Mouse (Mus musculus): ENCODE measurements around the gene Sytl2. TPM values are rescaled to one million over a fixed set of nuclear protein-coding genes. Genes with fewer than 3 reads are reported as not detected.

The Sytl2 gene
- total RNA-seq, 1 experiment: 2.7 TPM

DNA sequence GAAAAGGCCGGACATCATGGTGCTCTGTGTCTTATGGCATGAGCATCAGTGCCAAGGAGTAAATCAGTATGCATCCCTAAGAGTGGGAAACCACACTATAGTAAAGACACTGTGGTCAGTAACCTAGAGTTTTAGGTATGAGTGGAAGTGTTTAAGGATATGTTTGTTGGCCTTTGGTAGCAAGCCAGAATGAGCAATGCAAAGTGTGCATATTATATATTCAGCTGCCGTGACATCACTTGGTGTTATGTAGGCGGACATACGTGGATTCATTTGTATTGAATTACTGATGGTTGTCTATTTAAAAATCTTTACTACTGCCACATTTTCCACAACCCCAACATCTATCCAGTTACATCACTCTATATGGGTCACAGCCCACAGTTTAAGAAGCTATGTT, 23.1 kb downstream of the Sytl2 start:
- DNase-seq (ENCODE audit: low read depth, low spot score): no peak
- H3K4me3 ChIP-seq (ENCODE audit: insufficient read depth in 1 of 2, low read depth in 1 of 2, low read length in 2 of 2, poor library complexity in 1 of 2, severe bottlenecking in 1 of 2): no peak overlapping the region
- H3K27ac ChIP-seq (ENCODE audit: insufficient read depth, low read depth, low read length, poor library complexity, severe bottlenecking): no peak overlapping the region
- no peaks in the 10 kb centered on the region for H3K4me1 ChIP-seq (ENCODE audit: control insufficient read depth in 2 of 2, insufficient read depth in 2 of 2, low read length in 2 of 2, poor library complexity in 1 of 2)
- no peaks in the 10 kb centered on the region for H3K9me3 ChIP-seq (ENCODE audit: control insufficient read depth, insufficient read depth, low read depth, low read length)
- no peak overlapping the region for H3K9ac ChIP-seq (ENCODE audit: insufficient read depth, low read depth, low read length, poor library complexity, severe bottlenecking)
- in situ Hi-C loops (cut with MboI; ENCODE audit: low sequenced_read_pairs in 2 of 2, unreplicated experiment in 2 of 2): no loop called here
- no peaks in the 10 kb centered on the region for H3K36me3 ChIP-seq (ENCODE audit: control insufficient read depth, insufficient read depth, low read length, poor library complexity, severe bottlenecking)
- no peak for TF ChIP-seq MAFK (IDR thresholded peaks at IDR 0.05; ENCODE audit: insufficient read depth, low read depth, low read length)
- no peak for TF ChIP-seq ZNF384 (IDR thresholded peaks at IDR 0.05; ENCODE audit: low read depth, low read length)
- no peak for TF ChIP-seq ZC3H11A (IDR thresholded peaks at IDR 0.05; ENCODE audit: borderline replicate concordance, low read depth, low read length)
- TF ChIP-seq HCFC1 (IDR thresholded peaks at IDR 0.05; ENCODE audit: borderline replicate concordance, insufficient read depth, low read length): no peak
- no peak for TF ChIP-seq CHD2 (IDR thresholded peaks at IDR 0.05; ENCODE audit: low read depth, low read length)

DNA sequence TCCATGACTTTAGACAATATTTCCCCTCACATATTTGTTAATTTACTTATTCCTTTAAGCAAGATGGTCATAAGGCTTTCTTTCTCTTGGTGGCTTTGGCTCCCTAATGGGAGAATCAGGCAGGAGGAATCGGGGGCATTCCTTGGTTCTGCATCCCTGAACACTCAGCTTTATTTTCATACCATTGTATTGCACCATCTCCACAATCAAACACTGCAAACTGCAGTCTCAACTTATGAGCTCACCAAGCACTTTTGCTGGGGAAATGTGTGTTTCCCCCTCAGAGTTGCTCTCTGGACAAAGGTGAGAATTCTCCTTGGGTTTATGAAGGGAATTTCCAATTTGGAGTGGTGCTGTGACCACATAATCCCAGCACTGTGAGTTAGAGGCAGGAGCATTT, 28.1 kb downstream of the Sytl2 start:
- Histone ChIP-seq H3K4me3 (ENCODE audit: insufficient read depth in 1 of 2, low read depth in 1 of 2, low read length in 2 of 2, poor library complexity in 1 of 2, severe bottlenecking in 1 of 2) (no peak overlapping the region), H3K9me3 (ENCODE audit: control insufficient read depth, insufficient read depth, low read depth, low read length) (no peaks in the 10 kb centered on the region), H3K9ac (ENCODE audit: insufficient read depth, low read depth, low read length, poor library complexity, severe bottlenecking) (no peak overlapping the region), H3K4me1 (ENCODE audit: control insufficient read depth in 2 of 2, insufficient read depth in 2 of 2, low read length in 2 of 2, poor library complexity in 1 of 2) (no peaks in the 10 kb centered on the region), H3K27ac (ENCODE audit: insufficient read depth, low read depth, low read length, poor library complexity, severe bottlenecking) (no peak overlapping the region), H3K36me3 (ENCODE audit: control insufficient read depth, insufficient read depth, low read length, poor library complexity, severe bottlenecking) (no peaks in the 10 kb centered on the region)
- DNase-seq (ENCODE audit: low read depth, low spot score): no peak
- no peak for TF ChIP-seq ZNF384 (IDR thresholded peaks at IDR 0.05; ENCODE audit: low read depth, low read length)
- TF ChIP-seq MAFK (IDR thresholded peaks at IDR 0.05; ENCODE audit: insufficient read depth, low read depth, low read length): no peak
- TF ChIP-seq CHD2 (IDR thresholded peaks at IDR 0.05; ENCODE audit: low read depth, low read length): no peak
- no peak for TF ChIP-seq HCFC1 (IDR thresholded peaks at IDR 0.05; ENCODE audit: borderline replicate concordance, insufficient read depth, low read length)
- TF ChIP-seq ZC3H11A (IDR thresholded peaks at IDR 0.05; ENCODE audit: borderline replicate concordance, low read depth, low read length): no peak
- in situ Hi-C loops (cut with MboI; ENCODE audit: low sequenced_read_pairs in 2 of 2, unreplicated experiment in 2 of 2): no loop called here

DNA sequence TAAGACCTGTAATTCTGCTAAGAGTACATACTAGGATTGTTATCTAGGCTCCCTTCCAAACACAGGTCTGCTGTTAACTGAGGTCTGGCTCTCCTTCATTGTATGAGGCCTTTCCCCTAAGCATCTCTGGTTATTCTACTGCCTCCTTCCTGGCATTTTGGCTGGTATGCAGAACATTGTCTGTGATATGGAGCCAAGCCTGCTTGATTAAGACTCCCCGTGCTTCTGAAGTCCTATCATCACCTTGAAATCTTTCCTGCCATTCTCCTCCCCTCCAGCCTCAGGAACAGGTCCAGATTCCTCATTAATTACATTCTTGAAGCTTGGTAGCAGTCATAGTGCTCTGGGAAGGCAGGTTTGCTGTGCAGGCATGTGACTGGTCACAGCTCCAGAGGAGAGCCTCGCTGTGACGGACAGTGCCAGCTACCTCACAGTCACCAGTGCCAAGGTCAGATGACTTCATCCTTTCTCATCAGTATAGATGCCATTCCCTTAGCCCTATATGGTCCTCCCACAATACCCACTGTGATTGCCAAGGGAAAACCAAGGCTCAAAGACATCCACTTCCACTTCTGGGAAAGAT, 30.5 kb downstream of the Sytl2 start:
- no peak for DNase-seq (ENCODE audit: low read depth, low spot score)
- in situ Hi-C loops (cut with MboI; ENCODE audit: low sequenced_read_pairs in 2 of 2, unreplicated experiment in 2 of 2): no loop called here
- Histone ChIP-seq H3K9me3 (ENCODE audit: control insufficient read depth, insufficient read depth, low read depth, low read length) (no peaks in the 10 kb centered on the region), H3K4me1 (ENCODE audit: control insufficient read depth in 2 of 2, insufficient read depth in 2 of 2, low read length in 2 of 2, poor library complexity in 1 of 2) (no peaks in the 10 kb centered on the region), H3K4me3 (ENCODE audit: insufficient read depth in 1 of 2, low read depth in 1 of 2, low read length in 2 of 2, poor library complexity in 1 of 2, severe bottlenecking in 1 of 2) (no peak overlapping the region), H3K9ac (ENCODE audit: insufficient read depth, low read depth, low read length, poor library complexity, severe bottlenecking) (no peak overlapping the region), H3K36me3 (ENCODE audit: control insufficient read depth, insufficient read depth, low read length, poor library complexity, severe bottlenecking) (no peaks in the 10 kb centered on the region), H3K27ac (ENCODE audit: insufficient read depth, low read depth, low read length, poor library complexity, severe bottlenecking) (no peak overlapping the region)
- no peak for TF ChIP-seq HCFC1 (IDR thresholded peaks at IDR 0.05; ENCODE audit: borderline replicate concordance, insufficient read depth, low read length)
- no peak for TF ChIP-seq ZNF384 (IDR thresholded peaks at IDR 0.05; ENCODE audit: low read depth, low read length)
- TF ChIP-seq MAFK (IDR thresholded peaks at IDR 0.05; ENCODE audit: insufficient read depth, low read depth, low read length): no peak
- no peak for TF ChIP-seq ZC3H11A (IDR thresholded peaks at IDR 0.05; ENCODE audit: borderline replicate concordance, low read depth, low read length)
- no peak for TF ChIP-seq CHD2 (IDR thresholded peaks at IDR 0.05; ENCODE audit: low read depth, low read length)

DNA sequence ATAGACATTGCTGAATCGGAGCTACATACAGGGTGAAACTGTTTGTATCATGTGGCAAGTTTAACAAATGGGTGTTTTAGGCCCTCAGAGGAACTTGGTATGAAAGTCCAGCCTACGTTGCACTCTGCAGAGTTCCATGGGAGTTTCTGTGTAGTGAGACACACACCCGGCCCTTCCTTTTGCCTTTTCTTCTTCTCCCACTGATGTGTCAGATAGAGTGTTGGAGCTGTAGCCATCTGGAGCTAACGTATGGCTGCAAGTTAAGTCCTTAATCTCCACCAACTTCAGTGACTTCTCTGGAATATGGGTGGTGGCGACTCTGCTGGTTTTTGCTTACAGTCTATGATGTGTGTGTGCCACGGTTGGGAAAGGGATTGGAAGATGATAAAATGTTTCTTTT, 32.3 kb downstream of the Sytl2 start:
- in situ Hi-C loops (cut with MboI; ENCODE audit: low sequenced_read_pairs in 2 of 2, unreplicated experiment in 2 of 2): no loop called here
- H3K4me3 ChIP-seq (ENCODE audit: insufficient read depth in 1 of 2, low read depth in 1 of 2, low read length in 2 of 2, poor library complexity in 1 of 2, severe bottlenecking in 1 of 2): no peak overlapping the region
- no peak overlapping the region for H3K27ac ChIP-seq (ENCODE audit: insufficient read depth, low read depth, low read length, poor library complexity, severe bottlenecking)
- no peak for DNase-seq (ENCODE audit: low read depth, low spot score)
- TF ChIP-seq ZC3H11A (IDR thresholded peaks at IDR 0.05; ENCODE audit: borderline replicate concordance, low read depth, low read length) (no peak), MAFK (IDR thresholded peaks at IDR 0.05; ENCODE audit: insufficient read depth, low read depth, low read length) (no peak), HCFC1 (IDR thresholded peaks at IDR 0.05; ENCODE audit: borderline replicate concordance, insufficient read depth, low read length) (no peak)
- no peaks in the 10 kb centered on the region for H3K4me1 ChIP-seq (ENCODE audit: control insufficient read depth in 2 of 2, insufficient read depth in 2 of 2, low read length in 2 of 2, poor library complexity in 1 of 2)
- no peaks in the 10 kb centered on the region for H3K9me3 ChIP-seq (ENCODE audit: control insufficient read depth, insufficient read depth, low read depth, low read length)
- no peaks in the 10 kb centered on the region for H3K36me3 ChIP-seq (ENCODE audit: control insufficient read depth, insufficient read depth, low read length, poor library complexity, severe bottlenecking)
- H3K9ac ChIP-seq (ENCODE audit: insufficient read depth, low read depth, low read length, poor library complexity, severe bottlenecking): no peak overlapping the region

DNA sequence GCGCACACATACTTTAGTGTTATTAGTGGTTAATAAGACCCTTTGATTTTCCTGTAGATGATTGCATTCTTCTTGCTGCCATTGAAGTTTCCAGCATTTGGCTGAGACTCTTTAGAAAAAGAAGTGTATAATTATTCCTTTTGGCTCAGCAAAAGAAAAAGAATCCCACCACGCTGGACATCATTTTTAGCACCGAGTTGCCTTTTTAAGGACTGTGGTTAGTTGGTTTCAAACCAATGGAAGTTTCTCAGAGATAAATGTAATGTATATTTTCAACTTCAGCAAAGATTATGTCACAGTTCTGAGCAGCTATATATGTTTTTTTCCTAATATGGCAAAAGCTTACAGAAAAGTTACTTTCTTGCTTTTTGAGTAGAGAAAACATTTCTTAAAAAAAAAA, 32.8 kb downstream of the Sytl2 start:
- no peak for TF ChIP-seq ZC3H11A (IDR thresholded peaks at IDR 0.05; ENCODE audit: borderline replicate concordance, low read depth, low read length)
- TF ChIP-seq HCFC1 (IDR thresholded peaks at IDR 0.05; ENCODE audit: borderline replicate concordance, insufficient read depth, low read length): no peak
- TF ChIP-seq ZNF384 (IDR thresholded peaks at IDR 0.05; ENCODE audit: low read depth, low read length): no peak
- TF ChIP-seq MAFK (IDR thresholded peaks at IDR 0.05; ENCODE audit: insufficient read depth, low read depth, low read length): no peak
- Histone ChIP-seq H3K9ac (ENCODE audit: insufficient read depth, low read depth, low read length, poor library complexity, severe bottlenecking) (no peak overlapping the region), H3K9me3 (ENCODE audit: control insufficient read depth, insufficient read depth, low read depth, low read length) (no peaks in the 10 kb centered on the region), H3K27ac (ENCODE audit: insufficient read depth, low read depth, low read length, poor library complexity, severe bottlenecking) (no peak overlapping the region), H3K4me1 (ENCODE audit: control insufficient read depth in 2 of 2, insufficient read depth in 2 of 2, low read length in 2 of 2, poor library complexity in 1 of 2) (no peaks in the 10 kb centered on the region), H3K36me3 (ENCODE audit: control insufficient read depth, insufficient read depth, low read length, poor library complexity, severe bottlenecking) (no peaks in the 10 kb centered on the region), H3K4me3 (ENCODE audit: insufficient read depth in 1 of 2, low read depth in 1 of 2, low read length in 2 of 2, poor library complexity in 1 of 2, severe bottlenecking in 1 of 2) (no peak overlapping the region)
- in situ Hi-C loops (cut with MboI; ENCODE audit: low sequenced_read_pairs in 2 of 2, unreplicated experiment in 2 of 2): no loop called here
- DNase-seq (ENCODE audit: low read depth, low spot score): no peak

All from ES-E14 (cell line).